Mouse (Mus musculus): ENCODE data around the gene Arvcf. TPM values are rescaled to one million over a fixed set of nuclear protein-coding genes. Genes with fewer than 3 reads are reported as not detected.

Arvcf gene
- polyA plus RNA-seq, 1 experiment from 2014 or later = 70.2 TPM

DNA sequence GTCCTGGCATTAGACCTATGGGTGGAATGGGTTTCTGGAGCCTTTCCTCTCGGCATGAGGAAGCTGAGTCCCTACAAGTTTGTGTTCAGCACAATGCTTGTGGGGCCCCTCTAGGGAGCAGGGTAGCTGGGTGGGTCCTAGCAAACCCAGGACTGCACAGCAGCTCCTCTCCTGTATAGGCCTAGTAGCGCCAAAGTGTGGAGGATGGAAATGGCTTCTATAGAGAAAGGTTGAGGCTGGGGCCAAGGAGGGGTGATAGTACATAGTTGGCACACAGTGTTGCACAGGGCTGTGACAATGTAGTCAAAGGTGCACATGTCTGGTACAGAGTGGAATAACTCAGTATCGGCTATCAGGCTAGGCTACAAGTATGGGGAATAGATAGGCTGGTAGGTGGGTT is 46.1 kb downstream of the Arvcf start:
- Histone ChIP-seq H3K4me1 (ENCODE audit: control insufficient read depth, insufficient read depth, low read length) (peaks cover 42% of the 10 kb centered on the region), H3K9me3 (ENCODE audit: control insufficient read depth, low read length) (no peaks in the 10 kb centered on the region), H3K36me3 (ENCODE audit: control insufficient read depth, insufficient read depth, low read length) (peaks cover 25% of the 10 kb centered on the region), H3K4me2 (ENCODE audit: low read length) (peak overlapping the region; percentile 89), H3K9ac (replicated peaks; ENCODE audit: low read length) (0 out of 2 replicates have a peak overlapping the region, but pooled peaks have one; percentile 90), H3K4me3 (replicated peaks; ENCODE audit: low read depth, low read length) (peak overlapping the region; percentile 75), H3K27ac (replicated peaks; ENCODE audit: low read depth, low read length) (peak overlapping the region; percentile 91), H3K27me3 (ENCODE audit: control insufficient read depth, insufficient read depth, low read length) (no peaks in the 10 kb centered on the region)
- DNase-seq (no peak), ATAC-seq (ENCODE audit: low FRiP score, low TSS enrichment) (no peak)
- WGBS = 56% methylated on average over 3 of the region's 3 CpGs

- H3K9ac ChIP-seq (replicated peaks; ENCODE audit: low read length) = no peak overlapping the region; the same call in 1 of the 2 replicates
- peaks cover 34% of the 10 kb centered on the region for H3K36me3 ChIP-seq (ENCODE audit: control insufficient read depth, insufficient read depth, low read length)
- H3K4me2 ChIP-seq (ENCODE audit: low read length) = peak overlapping the region; percentile 89
- peak; percentile 75 for DNase-seq
- peak overlapping the region; percentile 5; the same call in 1 of the 2 replicates for H3K4me3 ChIP-seq (replicated peaks; ENCODE audit: low read depth, low read length)
- H3K27me3 ChIP-seq (ENCODE audit: control insufficient read depth, insufficient read depth, low read length) = no peaks in the 10 kb centered on the region
- peak overlapping the region; percentile 79 for H3K27ac ChIP-seq (replicated peaks; ENCODE audit: low read depth, low read length)
- H3K9me3 ChIP-seq (ENCODE audit: control insufficient read depth, low read length) = no peaks in the 10 kb centered on the region
- peak; percentile 35 for ATAC-seq (ENCODE audit: low FRiP score, low TSS enrichment)
- peaks cover 51% of the 10 kb centered on the region for H3K4me1 ChIP-seq (ENCODE audit: control insufficient read depth, insufficient read depth, low read length)
- WGBS = 10% methylated on average over 11 of the region's 11 CpGs
Measured at GRCm38 (mm10) chr16:18394777-18395619, 47.0 kb downstream of the Arvcf start.

DNA sequence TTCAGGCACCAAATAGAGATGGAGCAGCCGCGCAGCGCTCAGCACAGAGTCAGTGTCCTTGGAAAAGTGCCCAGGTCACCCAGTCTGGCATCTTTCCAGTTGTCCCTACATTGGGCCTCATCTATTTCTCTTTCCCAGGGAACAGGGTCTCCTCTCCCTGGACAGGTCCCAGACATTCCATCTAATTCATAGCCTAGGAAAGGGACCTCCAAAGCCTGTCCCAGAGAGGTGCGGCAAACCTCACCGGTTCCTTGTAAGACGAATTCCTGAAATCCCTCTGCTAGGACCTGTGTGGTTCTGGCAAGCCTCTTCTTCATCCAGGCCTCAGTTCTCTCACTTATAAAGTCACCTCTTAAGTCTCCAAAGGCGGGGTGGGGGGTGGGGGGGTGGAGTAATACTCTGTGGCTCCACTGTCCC is 47.6 kb downstream of the Arvcf start:
- no peak for ATAC-seq (ENCODE audit: low FRiP score, low TSS enrichment)
- peak overlapping the region; percentile 89 for H3K4me2 ChIP-seq (ENCODE audit: low read length)
- H3K27ac ChIP-seq (replicated peaks; ENCODE audit: low read depth, low read length) = peak overlapping the region; percentile 79
- H3K9ac ChIP-seq (replicated peaks; ENCODE audit: low read length) = 0 out of 2 replicates have a peak overlapping the region, but pooled peaks have one; percentile 21
- H3K36me3 ChIP-seq (ENCODE audit: control insufficient read depth, insufficient read depth, low read length) = peaks cover 40% of the 10 kb centered on the region
- no peak for DNase-seq
- H3K4me3 ChIP-seq (replicated peaks; ENCODE audit: low read depth, low read length) = no peak overlapping the region
- H3K9me3 ChIP-seq (ENCODE audit: control insufficient read depth, low read length) = no peaks in the 10 kb centered on the region
- 21% methylated on average over 6 of the region's 7 CpGs for WGBS
- H3K27me3 ChIP-seq (ENCODE audit: control insufficient read depth, insufficient read depth, low read length) = no peaks in the 10 kb centered on the region
- peaks cover 57% of the 10 kb centered on the region for H3K4me1 ChIP-seq (ENCODE audit: control insufficient read depth, insufficient read depth, low read length)

DNA sequence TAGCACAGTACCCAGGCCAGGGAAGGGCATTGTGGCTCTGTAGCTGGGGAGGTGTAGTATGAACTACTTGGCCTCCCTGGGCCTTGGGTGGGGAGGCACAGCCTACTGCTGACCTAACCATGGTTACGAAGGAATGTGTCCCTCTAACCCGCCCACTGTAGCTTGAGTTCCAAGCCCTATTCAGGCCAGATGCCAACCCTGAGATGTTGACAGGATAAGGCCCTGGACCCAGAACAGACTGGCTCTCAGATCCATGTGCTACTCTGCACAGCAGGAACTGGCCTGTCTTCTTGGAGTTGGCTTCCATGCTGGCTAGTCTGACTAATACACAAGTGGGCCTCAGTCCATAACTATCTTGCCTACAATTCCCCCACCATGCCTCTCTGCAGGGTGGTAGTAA is 48.2 kb downstream of the Arvcf start:
- Histone ChIP-seq H3K27ac (replicated peaks; ENCODE audit: low read depth, low read length) (peak overlapping the region; percentile 79), H3K27me3 (ENCODE audit: control insufficient read depth, insufficient read depth, low read length) (no peaks in the 10 kb centered on the region), H3K9ac (replicated peaks; ENCODE audit: low read length) (0 out of 2 replicates have a peak overlapping the region, but pooled peaks have one; percentile 21), H3K9me3 (ENCODE audit: control insufficient read depth, low read length) (no peaks in the 10 kb centered on the region), H3K36me3 (ENCODE audit: control insufficient read depth, insufficient read depth, low read length) (peaks cover 45% of the 10 kb centered on the region), H3K4me1 (ENCODE audit: control insufficient read depth, insufficient read depth, low read length) (peaks cover 63% of the 10 kb centered on the region), H3K4me3 (replicated peaks; ENCODE audit: low read depth, low read length) (no peak overlapping the region), H3K4me2 (ENCODE audit: low read length) (peak overlapping the region; percentile 89)
- DNase-seq = peak; percentile 49
- ATAC-seq (ENCODE audit: low FRiP score, low TSS enrichment) = no peak
- WGBS = 32% methylated on average over 2 of the region's 2 CpGs

DNA sequence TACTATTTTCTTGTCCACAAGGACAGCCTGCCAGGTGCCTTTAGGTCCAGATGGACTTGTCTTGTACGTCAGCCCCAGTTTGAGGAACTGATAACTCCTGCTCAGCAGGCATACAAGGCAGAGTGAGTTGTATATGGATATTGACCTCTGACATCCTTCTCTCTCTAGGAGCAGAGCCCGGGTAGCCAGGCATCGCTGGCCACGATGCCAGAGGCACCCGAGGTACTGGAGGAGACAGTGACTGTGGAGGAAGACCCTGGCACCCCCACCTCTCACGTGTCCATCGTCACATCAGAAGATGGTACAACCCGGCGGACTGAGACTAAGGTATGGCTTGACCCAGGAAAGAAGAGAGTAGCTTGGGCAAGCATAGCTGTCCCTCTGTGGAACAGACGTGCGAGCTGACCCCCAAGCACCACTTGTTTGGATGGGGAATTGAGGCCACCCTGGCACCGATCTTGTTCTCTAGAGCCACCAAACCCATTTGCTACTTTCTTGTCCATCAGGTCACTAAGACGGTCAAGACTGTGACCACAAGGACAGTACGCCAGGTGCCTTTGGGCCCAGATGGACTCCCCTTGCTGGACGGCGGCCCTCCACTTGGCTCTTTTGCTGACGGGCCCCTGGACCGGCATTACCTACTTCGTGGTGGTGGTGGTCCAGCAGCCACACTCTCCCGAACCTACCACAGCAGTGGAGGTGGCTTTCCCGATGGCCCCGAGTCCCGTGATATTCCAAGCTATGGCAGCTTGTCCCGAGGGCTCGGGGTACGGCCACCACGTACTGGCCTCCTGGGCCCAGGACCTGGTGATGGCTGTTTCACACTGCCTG is 49.0 kb downstream of the Arvcf start:
- no peak for ATAC-seq (ENCODE audit: low FRiP score, low TSS enrichment)
- Histone ChIP-seq H3K36me3 (ENCODE audit: control insufficient read depth, insufficient read depth, low read length) (peaks cover 53% of the 10 kb centered on the region), H3K9ac (replicated peaks; ENCODE audit: low read length) (no peak overlapping the region), H3K27ac (replicated peaks; ENCODE audit: low read depth, low read length) (no peak overlapping the region), H3K27me3 (ENCODE audit: control insufficient read depth, insufficient read depth, low read length) (no peaks in the 10 kb centered on the region), H3K4me3 (replicated peaks; ENCODE audit: low read depth, low read length) (no peak overlapping the region), H3K4me1 (ENCODE audit: control insufficient read depth, insufficient read depth, low read length) (peaks cover 68% of the 10 kb centered on the region), H3K9me3 (ENCODE audit: control insufficient read depth, low read length) (no peaks in the 10 kb centered on the region), H3K4me2 (ENCODE audit: low read length) (no peak overlapping the region)
- WGBS = 97% methylated on average over 27 of the region's 27 CpGs
- DNase-seq = no peak

- Histone ChIP-seq H3K4me3 (replicated peaks; ENCODE audit: low read depth, low read length) (no peak overlapping the region), H3K9me3 (ENCODE audit: control insufficient read depth, low read length) (no peaks in the 10 kb centered on the region), H3K9ac (replicated peaks; ENCODE audit: low read length) (peak overlapping the region; percentile 26; the same call in 1 of the 2 replicates), H3K27me3 (ENCODE audit: control insufficient read depth, insufficient read depth, low read length) (no peaks in the 10 kb centered on the region), H3K4me2 (ENCODE audit: low read length) (peak overlapping the region; percentile 36; the same call in 1 of the 2 replicates), H3K27ac (replicated peaks; ENCODE audit: low read depth, low read length) (peak overlapping the region; percentile 79), H3K36me3 (ENCODE audit: control insufficient read depth, insufficient read depth, low read length) (peaks cover 83% of the 10 kb centered on the region), H3K4me1 (ENCODE audit: control insufficient read depth, insufficient read depth, low read length) (peaks cover 48% of the 10 kb centered on the region)
- ATAC-seq (ENCODE audit: low FRiP score, low TSS enrichment) (no peak), DNase-seq (no peak)
- 39% methylated on average over 9 of the region's 9 CpGs for WGBS
Measured at GRCm38 (mm10) chr16:18400028-18400427, 52.0 kb downstream of the Arvcf start.

DNA sequence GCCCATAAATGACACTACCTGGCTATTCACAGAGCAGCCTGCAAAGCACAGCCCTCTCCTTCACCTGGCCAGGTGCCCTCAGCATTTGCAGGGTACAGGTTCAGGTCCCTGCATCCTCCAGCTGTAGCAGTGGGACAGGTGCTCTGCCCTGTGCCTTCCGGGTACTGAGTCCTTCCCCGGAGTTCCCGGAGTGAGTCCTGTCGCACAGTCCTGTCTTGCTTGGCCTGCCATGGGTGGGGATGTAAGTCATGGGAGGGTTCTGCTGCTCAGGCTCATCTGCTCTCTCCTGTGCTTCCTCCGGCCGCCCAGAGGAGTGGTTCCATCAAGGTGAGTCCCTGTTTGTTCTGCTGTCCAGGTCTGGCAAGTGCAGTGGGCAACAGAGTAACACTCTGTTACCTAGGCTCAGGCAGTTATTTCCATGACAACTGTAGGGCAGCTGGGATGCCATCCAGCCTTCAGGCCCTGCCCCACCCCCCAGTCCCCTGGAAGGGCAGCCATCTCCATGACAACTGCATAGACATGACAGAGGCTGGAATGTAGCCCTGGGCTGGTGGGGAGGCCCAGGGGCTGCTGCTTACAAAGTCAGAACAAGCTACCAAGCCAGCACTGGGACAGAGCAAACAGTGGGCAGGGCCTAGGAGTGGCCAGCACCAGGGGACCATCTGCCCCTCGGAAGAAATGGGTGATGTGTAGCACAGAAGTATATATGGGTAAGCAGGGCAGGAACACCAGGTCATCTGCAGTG is 52.7 kb downstream of the Arvcf start:
- WGBS = 8% methylated on average over 7 of the region's 7 CpGs
- H3K36me3 ChIP-seq (ENCODE audit: control insufficient read depth, insufficient read depth, low read length) = peaks cover 89% of the 10 kb centered on the region
- peak; percentile 88 for DNase-seq
- H3K27me3 ChIP-seq (ENCODE audit: control insufficient read depth, insufficient read depth, low read length) = no peaks in the 10 kb centered on the region
- H3K4me2 ChIP-seq (ENCODE audit: low read length) = peak overlapping the region; percentile 36
- peak overlapping the region; percentile 26; the same call in 1 of the 2 replicates for H3K9ac ChIP-seq (replicated peaks; ENCODE audit: low read length)
- H3K4me1 ChIP-seq (ENCODE audit: control insufficient read depth, insufficient read depth, low read length) = peaks cover 42% of the 10 kb centered on the region
- peak; percentile 86 for ATAC-seq (ENCODE audit: low FRiP score, low TSS enrichment)
- no peak overlapping the region for H3K4me3 ChIP-seq (replicated peaks; ENCODE audit: low read depth, low read length)
- H3K9me3 ChIP-seq (ENCODE audit: control insufficient read depth, low read length) = no peaks in the 10 kb centered on the region
- H3K27ac ChIP-seq (replicated peaks; ENCODE audit: low read depth, low read length) = peak overlapping the region; percentile 79

DNA sequence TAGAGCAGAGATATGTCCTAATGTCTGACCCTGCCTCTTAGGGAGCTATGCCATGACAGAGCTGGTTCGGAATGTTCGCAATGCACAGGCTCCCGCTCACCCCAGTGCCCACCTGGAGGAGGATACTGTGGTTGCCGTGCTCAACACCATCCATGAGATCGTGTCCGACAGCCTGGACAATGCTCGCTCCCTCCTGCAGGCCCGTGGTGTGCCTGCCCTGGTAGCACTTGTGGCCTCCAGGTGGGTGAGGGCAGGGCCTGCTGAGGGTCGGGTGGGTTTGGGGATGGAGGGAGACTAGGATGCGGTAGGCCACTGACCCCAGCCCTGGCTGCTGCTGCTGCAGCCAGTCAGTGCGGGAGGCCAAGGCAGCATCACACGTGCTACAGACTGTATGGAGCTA is 55.3 kb downstream of the Arvcf start:
- no peak overlapping the region for H3K27ac ChIP-seq (replicated peaks; ENCODE audit: low read depth, low read length)
- DNase-seq = no peak
- WGBS = 91% methylated on average over 12 of the region's 12 CpGs
- no peaks in the 10 kb centered on the region for H3K9me3 ChIP-seq (ENCODE audit: control insufficient read depth, low read length)
- ATAC-seq (ENCODE audit: low FRiP score, low TSS enrichment) = no peak
- no peak overlapping the region for H3K4me2 ChIP-seq (ENCODE audit: low read length)
- peaks cover 31% of the 10 kb centered on the region for H3K4me1 ChIP-seq (ENCODE audit: control insufficient read depth, insufficient read depth, low read length)
- peaks cover 95% of the 10 kb centered on the region for H3K36me3 ChIP-seq (ENCODE audit: control insufficient read depth, insufficient read depth, low read length)
- no peaks in the 10 kb centered on the region for H3K27me3 ChIP-seq (ENCODE audit: control insufficient read depth, insufficient read depth, low read length)
- H3K4me3 ChIP-seq (replicated peaks; ENCODE audit: low read depth, low read length) = no peak overlapping the region
- no peak overlapping the region for H3K9ac ChIP-seq (replicated peaks; ENCODE audit: low read length)

Data from midbrain, embryonic 14.5 days (tissue).